Mouse (Mus musculus) hematopoietic multipotent progenitor cell, adult 10-12 weeks (in vitro differentiated cells): ENCODE measurements around the gene Myo16. TPM values are rescaled to one million over a fixed set of nuclear protein-coding genes. Genes with fewer than 3 reads are reported as not detected.

Source experiments
- polyA plus RNA-seq: library from polyadenylated mRNA; stranded (reverse); fragments of >175 nt; gene quantifications from 2 replicates; pipeline ENCODE4 v1.2.3, GENCODE M21; 2012; ENCODE audit warnings: low replicate concordance

Gene Myo16
- polyA plus RNA-seq = 0.02 TPM in 1 of 2 replicates, not detected in the other

GRCm38 (mm10) chr8:10153611-10154438 lies at the start of gene Myo16:
Gene Myo16, plus strand, starts transcription at chr8:10153911.

Other genes with a start within 250 kb of the Myo16 start
- gene Lig4, start 176.2 kb upstream of the Myo16 start, polyA plus RNA-seq = 0.65 and 1.2 TPM in 2 replicates
- 2.0 and 2.3 TPM in 2 replicates for gene Abhd13, start 176.2 kb upstream of the Myo16 start, polyA plus RNA-seq
- gene Tnfsf13b, start 147.4 kb upstream of the Myo16 start, polyA plus RNA-seq = 1.3 TPM in 2 replicates